Mouse (Mus musculus) thymus, adult 2 months (tissue): ENCODE measurements at regions not wholly inside any gene's neighbourhood (a gene's known extent, or its start where the extent isn't known, plus 50 kb on each side); places are given as distances from the start of the nearest gene placed in this dataset.

Experiments used
- DNase-seq: peaks from one replicate; pipeline ENCODE4 v3.0.0; 2021
- H3K27ac ChIP-seq: fragments of 200-500 bp; 2 replicates; pipeline ENCODE4 v1.5.1; 2012; ENCODE audit warnings: low read length, control low read depth; ENCODE audit not compliant: control insufficient read depth, insufficient read depth
- H3K27me3 ChIP-seq: fragments of 200-500 bp; 2 replicates; pipeline ENCODE4 v1.6.1; 2012; ENCODE audit warnings: mild to moderate bottlenecking, low read length, moderate library complexity, mixed read lengths; ENCODE audit not compliant: control insufficient read depth, insufficient read depth
- H3K36me3 ChIP-seq: fragments of 200-500 bp; 2 replicates; pipeline ENCODE4 v1.6.1; 2012; ENCODE audit warnings: mild to moderate bottlenecking, low read length, moderate library complexity; ENCODE audit not compliant: control insufficient read depth, insufficient read depth
- H3K4me1 ChIP-seq: fragments of 200-500 bp; replicated peaks from 2 replicates; pipeline ENCODE4 v1.6.1; 2012; ENCODE audit warnings: low read length; ENCODE audit not compliant: control insufficient read depth, insufficient read depth
- H3K4me3 ChIP-seq: fragments of 200-500 bp; 2 replicates; pipeline ENCODE4 v1.5.1; 2012; ENCODE audit warnings: mild to moderate bottlenecking, low read length, control low read depth, moderate library complexity; ENCODE audit not compliant: control insufficient read depth, insufficient read depth
- CTCF ChIP-seq: fragments of 200-500 bp; IDR thresholded peaks from 2 replicates; pipeline ENCODE4 v1.5.1; 2012; ENCODE audit warnings: mild to moderate bottlenecking, control low read depth, low read length, moderate library complexity, borderline replicate concordance; ENCODE audit not compliant: control insufficient read depth, poor library complexity, insufficient read depth; ENCODE audit errors: extremely low read depth
- POLR2A ChIP-seq: fragments of 200-500 bp; IDR thresholded peaks from 2 replicates; pipeline ENCODE4 v1.6.1; 2012; ENCODE audit warnings: mild to moderate bottlenecking, low read length, control low read depth, moderate library complexity; ENCODE audit not compliant: control insufficient read depth, poor library complexity, insufficient read depth; ENCODE audit errors: extremely low read depth
- WGBS: fragments of 180-500 bp; shearing (Covaris S2); methylation state at CpG from one replicate; pipeline ENCODE4 v1.1.7; 2018; 5-methylcytosine and 5-hydroxymethylcytosine counted together

- no peak for DNase-seq
- Histone ChIP-seq H3K36me3 (no peaks in the 10 kb centered on the region), H3K4me1 (no peaks in the 10 kb centered on the region), H3K27ac (no peak overlapping the region), H3K4me3 (no peak overlapping the region), H3K27me3 (no peaks in the 10 kb centered on the region)
- TF ChIP-seq CTCF: no peak
- TF ChIP-seq POLR2A: no peak
- 61% methylated on average over 7 of the region's 7 CpGs for WGBS
These were observed 262.5 kb downstream of the Ajap1 start for GRCm38 (mm10) chr4:153220074-153220473.

GRCm38 (mm10) chr4:153217541-153217980 is 265.1 kb downstream of the Ajap1 start:
- Histone ChIP-seq H3K36me3 (no peaks in the 10 kb centered on the region), H3K4me1 (no peaks in the 10 kb centered on the region), H3K27me3 (no peaks in the 10 kb centered on the region), H3K4me3 (no peak overlapping the region), H3K27ac (no peak overlapping the region)
- no peak for DNase-seq
- TF ChIP-seq POLR2A (no peak), CTCF (no peak)
- 59% methylated on average over 9 of the region's 9 CpGs for WGBS

GRCm38 (mm10) chr4:153212095-153212494 is 270.5 kb downstream of the Ajap1 start:
- Histone ChIP-seq H3K4me1 (no peaks in the 10 kb centered on the region), H3K27me3 (no peaks in the 10 kb centered on the region), H3K4me3 (no peak overlapping the region), H3K36me3 (no peaks in the 10 kb centered on the region), H3K27ac (no peak overlapping the region)
- DNase-seq: no peak
- TF ChIP-seq CTCF: no peak
- TF ChIP-seq POLR2A: no peak
- WGBS: 89% methylated on average over 11 of the region's 11 CpGs

- Histone ChIP-seq H3K4me1 (no peaks in the 10 kb centered on the region), H3K36me3 (no peaks in the 10 kb centered on the region), H3K27me3 (no peaks in the 10 kb centered on the region), H3K27ac (no peak overlapping the region), H3K4me3 (no peak overlapping the region)
- WGBS: 51% methylated on average over 2 of the region's 2 CpGs
- no peak for DNase-seq
- TF ChIP-seq CTCF (no peak), POLR2A (no peak)
These were observed 273.8 kb downstream of the Ajap1 start for GRCm38 (mm10) chr4:153208822-153209221.

GRCm38 (mm10) chr4:153208215-153208614 is 274.4 kb downstream of the Ajap1 start:
- no peaks in the 10 kb centered on the region for H3K36me3 ChIP-seq
- WGBS: 85% methylated on average over 6 of the region's 6 CpGs
- TF ChIP-seq CTCF (no peak), POLR2A (no peak)
- no peak overlapping the region for H3K4me3 ChIP-seq
- no peaks in the 10 kb centered on the region for H3K27me3 ChIP-seq
- H3K27ac ChIP-seq: no peak overlapping the region
- no peaks in the 10 kb centered on the region for H3K4me1 ChIP-seq
- no peak for DNase-seq

GRCm38 (mm10) chr4:153207578-153208102 is 275.0 kb downstream of the Ajap1 start:
- TF ChIP-seq POLR2A: no peak
- TF ChIP-seq CTCF: no peak
- no peak for DNase-seq
- no peaks in the 10 kb centered on the region for H3K36me3 ChIP-seq
- no peaks in the 10 kb centered on the region for H3K27me3 ChIP-seq
- H3K4me3 ChIP-seq: no peak overlapping the region
- no peaks in the 10 kb centered on the region for H3K4me1 ChIP-seq
- H3K27ac ChIP-seq: no peak overlapping the region
- 86% methylated on average over 11 of the region's 11 CpGs for WGBS
